Mouse (Mus musculus) intestine, embryonic 15.5 days (tissue): ENCODE measurements around the gene Akap1. TPM values are rescaled to one million over a fixed set of nuclear protein-coding genes. Genes with fewer than 3 reads are reported as not detected.

Experiments used
- ATAC-seq: fragments of 200-750 bp; cut with Nextera tagmentation; 2 replicates; pipeline ENCODE4 v1.8.0; 2017; ENCODE audit warnings: moderate TSS enrichment, moderate library complexity
- H3K27ac ChIP-seq: fragments of 300-500 bp; sonication (generic); 2 replicates; pipeline ENCODE4 v1.5.1; 2015; ENCODE audit warnings: mild to moderate bottlenecking, inconsistent platforms
- H3K27me3 ChIP-seq: fragments of 300-500 bp; sonication (generic); replicated peaks from 2 replicates; pipeline ENCODE4 v1.6.1; 2015; ENCODE audit warnings: inconsistent platforms
- H3K36me3 ChIP-seq: fragments of 300-500 bp; sonication (generic); 2 replicates; pipeline ENCODE4 v1.6.1; 2015; ENCODE audit warnings: inconsistent platforms
- H3K4me1 ChIP-seq: fragments of 300-500 bp; sonication (generic); replicated peaks from 2 replicates; pipeline ENCODE4 v1.6.1; 2015; ENCODE audit warnings: inconsistent platforms
- H3K4me2 ChIP-seq: fragments of 300-500 bp; sonication (generic); replicated peaks from 2 replicates; pipeline ENCODE4 v1.6.1; 2015; ENCODE audit warnings: mild to moderate bottlenecking, inconsistent platforms
- H3K4me3 ChIP-seq: fragments of 300-500 bp; sonication (generic); replicated peaks from 2 replicates; pipeline ENCODE4 v1.5.1; 2015; ENCODE audit warnings: inconsistent platforms
- H3K9ac ChIP-seq: fragments of 300-500 bp; sonication (generic); 2 replicates; pipeline ENCODE4 v1.6.1; 2015; ENCODE audit warnings: inconsistent platforms
- H3K9me3 ChIP-seq: fragments of 300-500 bp; sonication (generic); 2 replicates; pipeline ENCODE4 v1.6.1; 2016; ENCODE audit warnings: inconsistent platforms
- WGBS: fragments of 180-500 bp; shearing (Covaris S2); methylation state at CpG from one replicate; pipeline ENCODE4 v1.1.7; 2015; 5-methylcytosine and 5-hydroxymethylcytosine counted together
- polyA plus RNA-seq: library from polyadenylated mRNA; unstranded; fragments of >200 nt; fragmentation: Nextera tagmentation; extraction: Ambion mirVana; gene quantifications from 2 replicates; pipeline ENCODE4 v1.2.1, GENCODE M21; 2015

The Akap1 gene
- polyA plus RNA-seq, 1 experiment from 2014 or later, result 27.8 TPM

GRCm38 (mm10) chr11:88849284-88849683 is 15.1 kb downstream of the Akap1 start:
- WGBS, result 58% methylated on average over 8 of the region's 8 CpGs
- peaks cover 9% of the 10 kb centered on the region for H3K36me3 ChIP-seq
- H3K4me3 ChIP-seq, result no peak overlapping the region
- ATAC-seq, result 0 out of 2 replicates have a peak, but pooled peaks have one; percentile 42
- H3K27me3 ChIP-seq, result no peaks in the 10 kb centered on the region
- peaks cover 20% of the 10 kb centered on the region for H3K4me1 ChIP-seq
- H3K9ac ChIP-seq, result no peak overlapping the region
- no peak overlapping the region for H3K4me2 ChIP-seq
- no peaks in the 10 kb centered on the region for H3K9me3 ChIP-seq
- H3K27ac ChIP-seq, result peak overlapping the region; percentile 64

- Histone ChIP-seq H3K9me3 (no peaks in the 10 kb centered on the region), H3K27me3 (no peaks in the 10 kb centered on the region), H3K9ac (no peak overlapping the region), H3K27ac (0 out of 2 replicates have a peak overlapping the region, but pooled peaks have one; percentile 64), H3K4me3 (no peak overlapping the region), H3K4me2 (no peak overlapping the region), H3K4me1 (peaks cover 20% of the 10 kb centered on the region), H3K36me3 (peaks cover 16% of the 10 kb centered on the region)
- WGBS, result 37% methylated on average over 5 of the region's 5 CpGs
- ATAC-seq, result peak; percentile 52
These were observed 15.8 kb downstream of the Akap1 start for GRCm38 (mm10) chr11:88848590-88848989.

DNA sequence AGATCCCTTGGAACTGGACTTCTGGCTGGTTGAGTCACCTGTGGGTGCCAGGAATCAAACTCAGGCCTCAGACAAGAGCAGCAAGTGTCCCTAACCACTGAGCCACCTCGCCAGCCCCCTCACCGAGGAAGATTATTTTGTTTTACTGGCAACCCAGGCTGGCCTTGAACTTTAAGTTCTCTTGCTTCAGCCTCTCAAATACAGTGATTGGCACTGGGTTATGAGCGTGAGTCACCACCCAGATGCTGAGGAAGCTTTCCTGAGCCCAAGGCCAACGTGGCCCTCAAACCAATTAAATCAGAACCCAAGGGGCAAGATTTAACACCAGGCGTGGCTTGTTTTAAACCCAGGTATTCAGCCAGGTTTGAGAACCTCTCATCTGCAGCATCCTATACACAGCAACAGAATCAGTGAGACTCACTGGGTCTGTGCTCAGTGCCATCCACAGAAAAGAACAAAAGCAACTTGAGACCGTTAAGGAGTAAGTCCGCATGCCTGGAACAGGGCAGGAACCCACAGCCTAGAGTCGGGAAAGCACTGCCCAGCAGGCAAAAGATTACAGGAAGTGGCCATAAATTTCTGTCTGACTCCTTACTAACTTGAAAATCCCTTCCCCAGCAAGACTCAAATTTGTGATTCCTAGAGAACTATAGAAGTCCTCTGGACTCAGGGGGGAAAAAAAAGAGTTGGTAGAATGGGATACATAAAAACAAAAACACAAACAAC is 16.9 kb downstream of the Akap1 start:
- H3K4me3 ChIP-seq, result no peak overlapping the region
- H3K9ac ChIP-seq, result no peak overlapping the region
- peaks cover 20% of the 10 kb centered on the region for H3K4me1 ChIP-seq
- H3K27ac ChIP-seq, result no peak overlapping the region
- H3K27me3 ChIP-seq, result no peaks in the 10 kb centered on the region
- peaks cover 18% of the 10 kb centered on the region for H3K36me3 ChIP-seq
- H3K9me3 ChIP-seq, result no peaks in the 10 kb centered on the region
- no peak overlapping the region for H3K4me2 ChIP-seq
- WGBS, result 58% methylated on average over 8 of the region's 8 CpGs
- no peak for ATAC-seq

DNA sequence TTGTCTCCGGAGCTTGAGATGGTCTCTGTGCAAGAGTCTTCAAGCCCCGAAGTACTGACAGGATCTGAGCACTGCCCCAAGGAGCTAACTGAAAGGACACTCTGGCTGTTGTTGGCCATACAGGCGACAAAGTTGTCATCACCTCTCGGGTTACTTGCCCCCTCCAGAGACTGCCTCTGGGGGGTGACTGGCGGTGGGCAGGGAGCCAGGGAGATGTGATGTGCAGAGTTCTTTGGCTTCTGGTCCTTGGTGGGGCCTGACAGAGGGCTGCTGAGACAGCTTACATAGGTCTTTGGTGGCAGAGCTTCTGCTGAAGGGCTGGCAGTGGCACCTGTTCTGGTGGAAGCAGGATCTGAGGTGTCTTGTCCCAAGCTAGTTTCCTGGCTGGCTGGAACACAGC is 20.0 kb downstream of the Akap1 start:
- peaks cover 18% of the 10 kb centered on the region for H3K4me1 ChIP-seq
- H3K27ac ChIP-seq, result no peak overlapping the region
- WGBS, result 83% methylated on average over 5 of the region's 5 CpGs
- H3K4me2 ChIP-seq, result no peak overlapping the region
- H3K4me3 ChIP-seq, result no peak overlapping the region
- H3K36me3 ChIP-seq, result peaks cover 18% of the 10 kb centered on the region
- no peak for ATAC-seq
- H3K9me3 ChIP-seq, result no peaks in the 10 kb centered on the region
- no peaks in the 10 kb centered on the region for H3K27me3 ChIP-seq
- H3K9ac ChIP-seq, result no peak overlapping the region

DNA sequence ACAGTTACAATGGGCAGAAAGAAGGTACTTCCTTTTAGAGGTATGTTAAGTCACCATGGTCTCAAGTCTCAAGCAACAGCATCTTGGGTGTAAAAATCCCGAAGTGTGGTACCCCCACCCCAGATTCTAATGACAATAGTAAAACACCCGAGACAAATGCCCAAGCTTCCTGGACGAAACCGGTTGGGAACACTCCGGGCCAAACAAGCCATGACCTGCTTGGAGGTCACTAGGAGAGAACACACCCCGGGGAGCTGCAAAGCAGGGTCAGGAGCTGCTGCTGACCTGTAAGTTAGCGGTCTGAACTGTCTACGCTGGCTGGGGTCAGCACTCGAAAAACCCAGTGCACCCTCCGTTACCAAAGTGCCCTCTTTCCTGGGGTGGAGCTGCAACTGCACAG is 21.1 kb downstream of the Akap1 start:
- Histone ChIP-seq H3K36me3 (peaks cover 21% of the 10 kb centered on the region), H3K27ac (no peak overlapping the region), H3K4me3 (no peak overlapping the region), H3K27me3 (no peaks in the 10 kb centered on the region), H3K4me1 (peaks cover 9% of the 10 kb centered on the region), H3K4me2 (no peak overlapping the region), H3K9ac (no peak overlapping the region), H3K9me3 (no peaks in the 10 kb centered on the region)
- 92% methylated on average over 10 of the region's 10 CpGs for WGBS
- no peak for ATAC-seq

DNA sequence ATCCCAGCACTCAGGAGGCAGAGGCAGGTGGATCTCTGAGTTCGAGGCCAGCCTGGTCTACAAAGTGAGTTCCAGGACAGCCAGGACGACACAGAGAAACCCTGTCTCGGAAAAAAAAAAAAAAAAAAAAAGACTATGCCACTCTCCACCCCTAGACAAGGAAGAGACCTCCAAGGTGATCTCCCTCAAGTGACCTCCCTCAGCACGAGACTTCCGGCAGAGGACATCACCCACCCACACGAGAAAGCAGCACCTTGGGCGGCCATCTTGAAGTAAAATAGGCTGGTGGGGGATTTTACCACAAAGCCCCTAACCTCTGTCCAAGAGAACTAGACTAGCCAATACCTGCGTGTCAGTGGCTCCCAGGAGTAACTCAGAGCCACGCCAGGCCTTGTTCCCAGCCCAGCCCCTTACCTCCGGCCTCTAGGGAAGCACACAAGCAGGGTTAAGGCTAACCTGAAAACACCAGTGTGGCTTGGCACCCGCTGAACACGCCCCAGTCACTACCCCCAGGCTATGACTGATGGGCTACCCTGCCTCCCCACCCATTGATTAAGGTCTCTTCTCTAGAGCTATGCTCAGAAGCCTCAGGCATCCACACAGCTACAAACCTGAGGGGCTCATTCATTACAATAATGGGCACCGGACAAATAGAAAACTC is 21.9 kb downstream of the Akap1 start:
- no peak overlapping the region for H3K9ac ChIP-seq
- 93% methylated on average over 13 of the region's 13 CpGs for whole genome bisulfite sequencing
- no peak for ATAC-seq
- peaks cover 6% of the 10 kb centered on the region; the same call in 1 of the 2 replicates for H3K4me1 ChIP-seq
- H3K27me3 ChIP-seq, result no peaks in the 10 kb centered on the region
- H3K4me3 ChIP-seq, result no peak overlapping the region
- H3K36me3 ChIP-seq, result peaks cover 27% of the 10 kb centered on the region
- H3K9me3 ChIP-seq, result no peaks in the 10 kb centered on the region
- no peak overlapping the region for H3K27ac ChIP-seq
- no peak overlapping the region for H3K4me2 ChIP-seq

DNA sequence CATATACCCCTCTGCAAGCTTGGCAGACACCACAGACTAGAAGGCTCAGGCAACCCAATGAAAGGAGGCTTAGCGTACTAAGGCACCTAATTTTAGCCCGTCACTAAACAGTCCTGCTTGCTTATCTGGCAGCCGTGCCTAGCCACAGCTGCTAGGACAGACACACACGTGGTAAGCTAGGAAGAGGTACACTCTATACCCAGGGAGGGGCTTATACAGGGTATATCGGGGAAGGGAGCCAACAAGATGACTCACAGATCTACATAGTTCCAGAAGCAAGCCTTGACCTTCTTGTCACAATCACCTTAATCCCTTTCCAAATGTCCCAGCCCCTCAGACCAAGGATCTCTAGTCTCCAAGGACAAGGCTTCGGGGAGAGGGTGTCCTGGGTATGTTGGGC is 23.0 kb downstream of the Akap1 start:
- WGBS, result 52% methylated on average over 6 of the region's 6 CpGs
- H3K4me2 ChIP-seq, result no peak overlapping the region
- H3K27me3 ChIP-seq, result no peaks in the 10 kb centered on the region
- no peaks in the 10 kb centered on the region for H3K9me3 ChIP-seq
- no peak overlapping the region for H3K9ac ChIP-seq
- H3K4me1 ChIP-seq, result peaks cover 6% of the 10 kb centered on the region; the same call in 1 of the 2 replicates
- no peak overlapping the region for H3K4me3 ChIP-seq
- peaks cover 36% of the 10 kb centered on the region for H3K36me3 ChIP-seq
- H3K27ac ChIP-seq, result no peak overlapping the region
- ATAC-seq, result 0 out of 2 replicates have a peak, but pooled peaks have one; percentile 34

GRCm38 (mm10) chr11:88840724-88841350 is 23.5 kb downstream of the Akap1 start:
- no peak overlapping the region for H3K27ac ChIP-seq
- no peaks in the 10 kb centered on the region for H3K9me3 ChIP-seq
- H3K4me3 ChIP-seq, result no peak overlapping the region
- WGBS, result 81% methylated on average over 10 of the region's 10 CpGs
- H3K27me3 ChIP-seq, result no peaks in the 10 kb centered on the region
- H3K4me1 ChIP-seq, result peaks cover 6% of the 10 kb centered on the region; the same call in 1 of the 2 replicates
- H3K9ac ChIP-seq, result no peak overlapping the region
- no peak overlapping the region for H3K4me2 ChIP-seq
- ATAC-seq, result no peak
- peaks cover 36% of the 10 kb centered on the region for H3K36me3 ChIP-seq

- Histone ChIP-seq H3K27ac (no peak overlapping the region), H3K9me3 (no peaks in the 10 kb centered on the region), H3K27me3 (no peaks in the 10 kb centered on the region), H3K9ac (no peak overlapping the region), H3K4me3 (no peak overlapping the region), H3K36me3 (peaks cover 35% of the 10 kb centered on the region), H3K4me2 (no peak overlapping the region), H3K4me1 (peaks cover 6% of the 10 kb centered on the region; the same call in 1 of the 2 replicates)
- WGBS, result 78% methylated on average over 8 of the region's 8 CpGs
- ATAC-seq, result no peak
These were observed 24.1 kb downstream of the Akap1 start for GRCm38 (mm10) chr11:88840292-88840691.

DNA sequence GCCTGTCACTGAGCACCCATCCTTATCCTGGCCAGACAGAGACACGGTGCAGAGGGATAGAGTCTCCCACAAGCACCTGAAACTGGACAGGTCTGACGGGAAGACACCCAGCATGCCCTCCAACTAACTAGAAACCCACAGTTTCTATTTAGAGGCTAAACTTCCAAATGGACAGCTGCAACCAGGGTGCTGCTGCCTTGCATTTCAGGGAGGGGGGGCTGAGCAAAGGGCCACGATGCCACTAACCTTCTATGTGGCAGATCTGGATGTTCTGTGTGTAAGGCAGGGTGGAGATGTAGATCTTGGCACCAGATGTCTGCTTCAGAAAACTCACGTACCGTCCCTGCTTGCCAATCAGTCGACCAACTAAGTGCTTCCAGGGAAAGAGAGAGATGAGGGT is 25.0 kb downstream of the Akap1 start:
- no peak overlapping the region for H3K27ac ChIP-seq
- H3K9me3 ChIP-seq, result no peaks in the 10 kb centered on the region
- H3K27me3 ChIP-seq, result no peaks in the 10 kb centered on the region
- peaks cover 35% of the 10 kb centered on the region for H3K36me3 ChIP-seq
- 91% methylated on average over 6 of the region's 6 CpGs for WGBS
- no peak overlapping the region for H3K4me3 ChIP-seq
- no peak for ATAC-seq
- H3K4me1 ChIP-seq, result peaks cover 6% of the 10 kb centered on the region; the same call in 1 of the 2 replicates
- no peak overlapping the region for H3K9ac ChIP-seq
- no peak overlapping the region for H3K4me2 ChIP-seq

DNA sequence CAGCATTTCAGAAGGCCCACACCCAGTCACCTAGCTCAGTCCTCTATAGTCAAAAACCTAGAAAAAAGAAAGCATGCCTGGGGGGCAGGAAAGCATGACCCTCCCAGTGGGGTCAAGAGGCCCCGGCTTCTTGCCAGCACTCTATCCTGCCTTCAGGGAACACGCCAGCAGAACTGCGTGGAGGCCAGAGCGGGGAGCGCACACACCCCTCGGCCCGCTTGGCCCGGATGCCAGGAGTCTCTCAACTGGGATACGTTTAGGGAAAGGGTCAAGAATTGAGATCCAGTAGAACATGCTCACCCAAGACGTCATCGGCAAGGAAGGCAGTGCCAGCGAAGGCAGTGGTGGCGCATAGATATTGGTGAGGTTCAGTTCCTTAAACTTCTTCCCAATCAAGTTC is 25.8 kb downstream of the Akap1 start:
- Histone ChIP-seq H3K36me3 (peaks cover 32% of the 10 kb centered on the region), H3K27ac (no peak overlapping the region), H3K4me3 (no peak overlapping the region), H3K9me3 (no peaks in the 10 kb centered on the region), H3K9ac (no peak overlapping the region), H3K4me2 (no peak overlapping the region), H3K4me1 (peaks cover 6% of the 10 kb centered on the region; the same call in 1 of the 2 replicates), H3K27me3 (no peaks in the 10 kb centered on the region)
- ATAC-seq, result no peak
- 86% methylated on average over 13 of the region's 13 CpGs for WGBS

GRCm38 (mm10) chr11:88834606-88835005 is 29.8 kb downstream of the Akap1 start:
- Histone ChIP-seq H3K36me3 (peaks cover 38% of the 10 kb centered on the region), H3K4me2 (no peak overlapping the region), H3K4me3 (no peak overlapping the region), H3K9ac (no peak overlapping the region), H3K9me3 (no peaks in the 10 kb centered on the region), H3K27ac (no peak overlapping the region), H3K27me3 (no peaks in the 10 kb centered on the region), H3K4me1 (no peaks in the 10 kb centered on the region)
- 90% methylated on average over 11 of the region's 11 CpGs for WGBS
- no peak for ATAC-seq
